Mouse (Mus musculus) gastrocnemius, postnatal 25 days (tissue): ENCODE measurements around the gene Ncbp3. TPM values are rescaled to one million over a fixed set of nuclear protein-coding genes. Genes with fewer than 3 reads are reported as not detected.

Experiments
- DNase-seq: peaks from one replicate; pipeline ENCODE4 v3.0.0; 2022
- total RNA-seq, 2 experiments: library from RNA; stranded (reverse); gene quantifications; 1 replicate in 1 of 2; 2 replicates in 1 of 2; pipeline ENCODE4 v1.2.3; 2021

Ncbp3 gene
- total RNA-seq, 2 experiments from 2014 or later = 2.8 to 3.1 TPM

GRCm38 (mm10) chr11:73030821-73031498 lies 16.6 kb upstream of the Ncbp3 start:
- DNase-seq = peak; percentile 82

GRCm38 (mm10) chr11:73031536-73031935 lies 16.0 kb upstream of the Ncbp3 start:
- DNase-seq = peak; percentile 47

- DNase-seq = peak; percentile 33
Measured at GRCm38 (mm10) chr11:73036077-73036476, 11.5 kb upstream of the Ncbp3 start.

- DNase-seq = no peak
Measured at GRCm38 (mm10) chr11:73036889-73037288, 10.7 kb upstream of the Ncbp3 start.

GRCm38 (mm10) chr11:73037691-73038090 lies 9.9 kb upstream of the Ncbp3 start:
- no peak for DNase-seq

GRCm38 (mm10) chr11:73039102-73039799 lies 8.3 kb upstream of the Ncbp3 start:
- no peak for DNase-seq

- no peak for DNase-seq
Measured at GRCm38 (mm10) chr11:73044229-73044755, 3.3 kb upstream of the Ncbp3 start.

- no peak for DNase-seq
Measured at GRCm38 (mm10) chr11:73044789-73045188, 2.8 kb upstream of the Ncbp3 start.

- DNase-seq = no peak
Measured at GRCm38 (mm10) chr11:73048030-73048876, 670 bp downstream of the Ncbp3 start.

GRCm38 (mm10) chr11:73049335-73049734 lies 1.8 kb downstream of the Ncbp3 start:
- DNase-seq = peak; percentile 51

GRCm38 (mm10) chr11:73052795-73053194 lies 5.2 kb downstream of the Ncbp3 start:
- DNase-seq = no peak

GRCm38 (mm10) chr11:73057701-73058100 lies 10.1 kb downstream of the Ncbp3 start:
- DNase-seq = no peak

GRCm38 (mm10) chr11:73059630-73060029 lies 12.0 kb downstream of the Ncbp3 start:
- no peak for DNase-seq

GRCm38 (mm10) chr11:73061413-73061812 lies 13.8 kb downstream of the Ncbp3 start:
- DNase-seq = no peak

- no peak for DNase-seq
Measured at GRCm38 (mm10) chr11:73071839-73072238, 24.3 kb downstream of the Ncbp3 start.

GRCm38 (mm10) chr11:73076295-73076694 lies 28.7 kb downstream of the Ncbp3 start:
- DNase-seq = no peak

GRCm38 (mm10) chr11:73076733-73077132 lies 29.1 kb downstream of the Ncbp3 start:
- DNase-seq = no peak

- no peak for DNase-seq
Measured at GRCm38 (mm10) chr11:73077211-73077720, 29.7 kb downstream of the Ncbp3 start.

- DNase-seq = no peak
Measured at GRCm38 (mm10) chr11:73078615-73079014, 31.0 kb downstream of the Ncbp3 start.

GRCm38 (mm10) chr11:73080306-73080705 lies 32.7 kb downstream of the Ncbp3 start:
- DNase-seq = no peak

GRCm38 (mm10) chr11:73084303-73084702 lies 36.7 kb downstream of the Ncbp3 start:
- no peak for DNase-seq

GRCm38 (mm10) chr11:73084804-73085231 lies 37.2 kb downstream of the Ncbp3 start:
- no peak for DNase-seq
